Mouse (Mus musculus) midbrain, embryonic 12.5 days (tissue): ENCODE measurements around the gene Btg1-ps1. TPM values are rescaled to one million over a fixed set of nuclear protein-coding genes. Genes with fewer than 3 reads are reported as not detected.
"Not testable (repeated sequence)": the region's sequence is repeated elsewhere in the genome, so short reads cannot be mapped to it uniquely, and the experiment has no call there.

Experiments used
- ATAC-seq: fragments of 200-750 bp; cut with Nextera tagmentation; 2 replicates; pipeline ENCODE4 v1.8.0; 2017; ENCODE audit warnings: low read depth, moderate TSS enrichment, moderate library complexity; ENCODE audit not compliant: low FRiP score
- H3K27ac ChIP-seq: fragments of 300-500 bp; sonication (generic); replicated peaks from 2 replicates; pipeline ENCODE4 v1.5.1; 2016; ENCODE audit warnings: mild to moderate bottlenecking
- H3K27me3 ChIP-seq: fragments of 300-500 bp; sonication (generic); 2 replicates; pipeline ENCODE4 v1.6.1; 2016; ENCODE audit warnings: mild to moderate bottlenecking
- H3K36me3 ChIP-seq: fragments of 300-500 bp; sonication (generic); 2 replicates; pipeline ENCODE4 v1.6.1; 2016
- H3K4me1 ChIP-seq: fragments of 300-500 bp; sonication (generic); 2 replicates; pipeline ENCODE4 v1.6.1; 2016
- H3K4me2 ChIP-seq: fragments of 300-500 bp; sonication (generic); replicated peaks from 2 replicates; pipeline ENCODE4 v1.6.1; 2016; ENCODE audit warnings: mild to moderate bottlenecking, moderate library complexity
- H3K4me3 ChIP-seq: fragments of 300-500 bp; sonication (generic); 2 replicates; pipeline ENCODE4 v1.5.1; 2016; ENCODE audit warnings: mild to moderate bottlenecking
- H3K9ac ChIP-seq: fragments of 300-500 bp; sonication (generic); replicated peaks from 2 replicates; pipeline ENCODE4 v1.6.1; 2016; ENCODE audit warnings: mild to moderate bottlenecking, moderate library complexity
- H3K9me3 ChIP-seq: fragments of 300-500 bp; sonication (generic); 2 replicates; pipeline ENCODE4 v1.6.1; 2016; ENCODE audit warnings: mild to moderate bottlenecking
- WGBS: fragments of 180-500 bp; shearing (Covaris S2); methylation state at CpG from one replicate; pipeline ENCODE4 v1.1.7; 2016; 5-methylcytosine and 5-hydroxymethylcytosine counted together
- polyA plus RNA-seq: library from polyadenylated mRNA; unstranded; fragments of >200 nt; fragmentation: Nextera tagmentation; extraction: Ambion mirVana; gene quantifications from 2 replicates; pipeline ENCODE4 v1.2.1, GENCODE M21; 2016

Btg1-ps1 gene
- polyA plus RNA-seq = not detected in 2 replicates

- not testable (repeated sequence) for H3K4me2 ChIP-seq, ATAC-seq, H3K27me3 ChIP-seq, H3K4me3 ChIP-seq, H3K4me1 ChIP-seq, H3K9me3 ChIP-seq, H3K9ac ChIP-seq, H3K27ac ChIP-seq, H3K36me3 ChIP-seq
Measured at GRCm38 (mm10) chrX:38018597-38018996, at the start of gene Btg1-ps1. TSS of gene Btg1-ps1 (minus strand) at chrX:38018815.

GRCm38 (mm10) chrX:38066175-38066574 is 47.6 kb upstream of the Btg1-ps1 start, which contains the start of gene Rhox10:
TSS of gene Rhox10 (plus strand) at chrX:38066475.
- no peaks in the 10 kb centered on the region for H3K27me3 ChIP-seq
- H3K4me3 ChIP-seq = no peak within 1 kb of the TSS
- ATAC-seq = no peak
- H3K4me2 ChIP-seq = no peak within 1 kb of the TSS
- H3K4me1 ChIP-seq = no peaks in the 10 kb centered on the region
- WGBS = 91% methylated on average over 11 of the region's 11 CpGs
- H3K9me3 ChIP-seq = no peaks in the 10 kb centered on the region
- H3K36me3 ChIP-seq = no peaks in the 10 kb centered on the region
- no peak within 1 kb of the TSS for H3K9ac ChIP-seq
- H3K27ac ChIP-seq = no peak within 1 kb of the TSS

- Histone ChIP-seq H3K27me3 (no peaks in the 10 kb centered on the region), H3K4me1 (no peaks in the 10 kb centered on the region), H3K36me3 (no peaks in the 10 kb centered on the region), H3K9ac (no peak overlapping the region), H3K4me2 (no peak overlapping the region), H3K27ac (no peak overlapping the region), H3K9me3 (no peaks in the 10 kb centered on the region), H3K4me3 (no peak overlapping the region)
- 0% methylated on average over 1 of the region's 1 CpGs for WGBS
- no peak for ATAC-seq
Measured at GRCm38 (mm10) chrX:38061544-38061943, 42.9 kb upstream of the Btg1-ps1 start.

- H3K9ac ChIP-seq, H3K9me3 ChIP-seq, H3K4me2 ChIP-seq, H3K4me3 ChIP-seq, H3K27me3 ChIP-seq, H3K4me1 ChIP-seq, H3K27ac ChIP-seq, ATAC-seq, H3K36me3 ChIP-seq: not testable (repeated sequence)
Measured at GRCm38 (mm10) chrX:38043014-38043413, 24.4 kb upstream of the Btg1-ps1 start, which contains the start of gene Btg1-ps2. TSS of gene Btg1-ps2 (minus strand) at chrX:38043114.

GRCm38 (mm10) chrX:38039666-38040065 is 21.1 kb upstream of the Btg1-ps1 start:
- no peaks in the 10 kb centered on the region for H3K36me3 ChIP-seq
- H3K9me3 ChIP-seq = no peaks in the 10 kb centered on the region
- 91% methylated on average over 5 of the region's 5 CpGs for WGBS
- H3K4me3 ChIP-seq = no peak overlapping the region
- H3K27me3 ChIP-seq = no peaks in the 10 kb centered on the region
- H3K4me1 ChIP-seq = no peaks in the 10 kb centered on the region
- no peak overlapping the region for H3K27ac ChIP-seq
- no peak overlapping the region for H3K9ac ChIP-seq
- H3K4me2 ChIP-seq = no peak overlapping the region
- ATAC-seq = no peak

- Histone ChIP-seq H3K27me3 (no peaks in the 10 kb centered on the region), H3K9ac (no peak overlapping the region), H3K4me3 (no peak overlapping the region), H3K9me3 (no peaks in the 10 kb centered on the region), H3K36me3 (no peaks in the 10 kb centered on the region), H3K4me2 (no peak overlapping the region), H3K27ac (no peak overlapping the region), H3K4me1 (no peaks in the 10 kb centered on the region)
- 44% methylated on average over 2 of the region's 2 CpGs for WGBS
- ATAC-seq = no peak
Measured at GRCm38 (mm10) chrX:38033841-38034240, 15.2 kb upstream of the Btg1-ps1 start.

GRCm38 (mm10) chrX:38008756-38009155 is 9.9 kb downstream of the Btg1-ps1 start:
- no peaks in the 10 kb centered on the region for H3K9me3 ChIP-seq
- H3K27ac ChIP-seq = no peak overlapping the region
- no peaks in the 10 kb centered on the region for H3K4me1 ChIP-seq
- H3K9ac ChIP-seq = no peak overlapping the region
- H3K4me3 ChIP-seq = no peak overlapping the region
- no peak overlapping the region for H3K4me2 ChIP-seq
- 80% methylated on average over 2 of the region's 2 CpGs for WGBS
- H3K36me3 ChIP-seq = no peaks in the 10 kb centered on the region
- no peak for ATAC-seq
- no peaks in the 10 kb centered on the region for H3K27me3 ChIP-seq

Other genes with a start within 250 kb of the Btg1-ps1 start
- gene Rhox5, start 214.0 kb downstream of the Btg1-ps1 start, polyA plus RNA-seq = 1.1 and 1.3 TPM in 2 replicates
- gene Rhox6, start 191.9 kb downstream of the Btg1-ps1 start, polyA plus RNA-seq = not detected in 2 replicates
- gene Rhox7a, start 187.1 kb downstream of the Btg1-ps1 start, polyA plus RNA-seq = not detected in 2 replicates
- not detected in 2 replicates for gene Rhox8, start 139.9 kb downstream of the Btg1-ps1 start, polyA plus RNA-seq
- not detected in 2 replicates for gene Rhox7b, start 121.6 kb downstream of the Btg1-ps1 start, polyA plus RNA-seq
- gene Rhox9, start 117.0 kb downstream of the Btg1-ps1 start, polyA plus RNA-seq = not detected in 2 replicates
- not detected in 2 replicates for gene Btg1-ps2, start 24.3 kb upstream of the Btg1-ps1 start, polyA plus RNA-seq
- not detected in 2 replicates for gene Rhox10, start 47.7 kb upstream of the Btg1-ps1 start, polyA plus RNA-seq
- not detected in 2 replicates for gene Rhox11, start 66.3 kb upstream of the Btg1-ps1 start, polyA plus RNA-seq
- not detected in 2 replicates for gene Rhox12, start 92.1 kb upstream of the Btg1-ps1 start, polyA plus RNA-seq
- not detected in 2 replicates for gene Rhox13, start 102.4 kb upstream of the Btg1-ps1 start, polyA plus RNA-seq
- gene Zbtb33, start 171.0 kb upstream of the Btg1-ps1 start, polyA plus RNA-seq = 6.2 and 6.6 TPM in 2 replicates
- gene Tmem255a, start 233.6 kb upstream of the Btg1-ps1 start, polyA plus RNA-seq = 13.1 and 14.6 TPM in 2 replicates